Comparison of ENCODE assay signal across 8 mouse cellular contexts in genomic region chrX:74368209-74368909, GRCm38 (mm10). TPM values are rescaled to one million over a fixed set of nuclear protein-coding genes. Genes with fewer than 3 reads are reported as not detected.
DNase-seq lines count a peak whose midpoint lies in the region; ATAC-seq and TF ChIP-seq lines count a peak whose summit lies in the region.

No protein-coding gene starts in this region.

- no peaks in the 10 kb centered on the region for H3K27me3 ChIP-seq in MEL (ENCODE audit: control insufficient read depth in 1 of 2, insufficient read depth in 2 of 2, low read length in 2 of 2)
- no peaks in the 10 kb centered on the region for H3K27me3 ChIP-seq in hindbrain, embryonic 10.5 days (ENCODE audit: insufficient read depth, poor library complexity, severe bottlenecking)

- peak overlapping the region; percentile 91 to 97 for H3K4me3 ChIP-seq in MEL (ENCODE audit: control insufficient read depth in 1 of 2, insufficient read depth in 1 of 2, low read depth in 2 of 2, low read length in 2 of 2)
- H3K4me3 ChIP-seq in hindbrain, embryonic 10.5 days = peak overlapping the region; percentile 69

- H3K36me3 ChIP-seq in MEL (ENCODE audit: control insufficient read depth in 1 of 2, insufficient read depth in 2 of 2, low read length in 2 of 2) = peaks cover 0 to 13% of the 10 kb centered on the region in 2 experiments
- peaks cover 25% of the 10 kb centered on the region for H3K36me3 ChIP-seq in hindbrain, embryonic 10.5 days

- no peak for TF ChIP-seq EP300 in MEL (IDR thresholded peaks at IDR 0.05; ENCODE audit: low read depth in 1 of 2, low read length in 2 of 2)

- 0 out of 6 replicates have a peak, but pooled peaks of 1 of the 3 experiments have one; percentile 6 for TF ChIP-seq CTCF in MEL (IDR thresholded peaks at IDR 0.05 in 2 of 3, conservative IDR thresholded peaks at IDR 0.05 in 1 of 3; ENCODE audit: control insufficient read depth in 1 of 3, insufficient read depth in 1 of 3, low read depth in 2 of 3, low read length in 3 of 3, poor library complexity in 1 of 3, severe bottlenecking in 1 of 3)

- H3K79me2 ChIP-seq in MEL (ENCODE audit: control insufficient read depth, insufficient read depth, low read length, poor library complexity) = peaks cover 15% of the 10 kb centered on the region

- DNase-seq in MEL (ENCODE audit: low read depth, low spot score) = peak; percentile 75
- peak; percentile 55 for DNase-seq in cerebellum, adult 8-10 months
- peak; percentile 67 for DNase-seq in hindbrain, embryonic 10.5 days (ENCODE audit: low spot score)
- peak; percentile 43 to 52 for DNase-seq in layer of hippocampus, postnatal 25 days (ENCODE audit: extremely low spot score in 1 of 2, low spot score in 1 of 2)
- peak; percentile 71 for DNase-seq in lung, postnatal 25 days (ENCODE audit: low spot score)
- peak; percentile 61 for DNase-seq in retina, embryonic 14.5 days (ENCODE audit: low spot score)
- DNase-seq in thymus, postnatal 4 days = peak; percentile 77

- ATAC-seq in frontal cortex, adult (ENCODE audit: low TSS enrichment) = peak; percentile 72

- H3K27ac ChIP-seq in MEL (ENCODE audit: control insufficient read depth, low read depth, low read length) = peak overlapping the region; percentile 63
- peak overlapping the region; percentile 90 for H3K27ac ChIP-seq in hindbrain, embryonic 10.5 days

- peak overlapping the region; percentile 98 for H3K9ac ChIP-seq in MEL (ENCODE audit: control insufficient read depth, low read depth, low read length, poor library complexity, severe bottlenecking)

- peaks cover 0 to 15% of the 10 kb centered on the region in 2 experiments; a peak in 2 of 4 replicates for H3K4me1 ChIP-seq in MEL (ENCODE audit: control insufficient read depth in 1 of 2, insufficient read depth in 2 of 2, low read length in 2 of 2)
- peaks cover 13% of the 10 kb centered on the region for H3K4me1 ChIP-seq in hindbrain, embryonic 10.5 days (replicated peaks)

- WGBS in hindbrain, embryonic 10.5 days = 20% methylated on average over 49 of the region's 49 CpGs

- TF ChIP-seq RAD21 in MEL (IDR thresholded peaks at IDR 0.05; ENCODE audit: low read depth, low read length) = no peak

- H3K9me3 ChIP-seq in MEL (replicated peaks; ENCODE audit: insufficient read depth, low read length) = no peaks in the 10 kb centered on the region
- no peaks in the 10 kb centered on the region for H3K9me3 ChIP-seq in hindbrain, embryonic 10.5 days

- TF ChIP-seq POLR2A in MEL (IDR thresholded peaks at IDR 0.05; ENCODE audit: control insufficient read depth in 1 of 2, insufficient read depth in 1 of 2, low read depth in 1 of 2, low read length in 2 of 2, poor library complexity in 1 of 2) = peak; percentile 46 to 74; a peak in 3 of 4 replicates

TF ChIP-seq in MEL, 35 proteins besides CTCF, POLR2A, EP300 and RAD21:
- TF ChIP-seq MYB (IDR thresholded peaks at IDR 0.05; ENCODE audit: low read depth, low read length) (no peak), NRF1 (IDR thresholded peaks at IDR 0.05; ENCODE audit: insufficient read depth, low read depth, low read length, poor library complexity, severe bottlenecking) (peak; percentile 64), MXI1 (IDR thresholded peaks at IDR 0.05; ENCODE audit: low read depth, low read length) (peak; percentile 89), USF1 (IDR thresholded peaks at IDR 0.05; ENCODE audit: low read depth, low read length) (peak; percentile 48), SIN3A (IDR thresholded peaks at IDR 0.05; ENCODE audit: low read length) (peak; percentile 65; the same call in 1 of the 2 replicates), UBTF (IDR thresholded peaks at IDR 0.05; ENCODE audit: borderline replicate concordance, insufficient read depth, low read depth, low read length) (no peak), JUND (IDR thresholded peaks at IDR 0.05; ENCODE audit: low read depth, low read length) (no peak), MAFK (IDR thresholded peaks at IDR 0.05; ENCODE audit: borderline replicate concordance, low read depth, low read length) (no peak), RCOR1 (IDR thresholded peaks at IDR 0.05; ENCODE audit: low read depth, low read length) (no peak), POLR2AphosphoS2 (IDR thresholded peaks at IDR 0.05; ENCODE audit: low read length) (peak; percentile 67), GABPA (IDR thresholded peaks at IDR 0.05; ENCODE audit: low read depth, low read length) (no peak), TAL1 (IDR thresholded peaks at IDR 0.05; ENCODE audit: low read length) (no peak), MYC (IDR thresholded peaks at IDR 0.05; ENCODE audit: low read depth, low read length) (peak; percentile 94), NELFE (IDR thresholded peaks at IDR 0.05; ENCODE audit: low read depth, low read length) (peak; percentile 28), MAX (IDR thresholded peaks at IDR 0.05; ENCODE audit: low read length) (peak; percentile 91), ZKSCAN1 (IDR thresholded peaks at IDR 0.05; ENCODE audit: low read depth, low read length) (no peak), HCFC1 (IDR thresholded peaks at IDR 0.05; ENCODE audit: low read depth, low read length) (peak; percentile 68), TBP (IDR thresholded peaks at IDR 0.05; ENCODE audit: low read depth, low read length) (0 out of 2 replicates have a peak, but pooled peaks have one; percentile 21), CHD1 (IDR thresholded peaks at IDR 0.05; ENCODE audit: low read depth, low read length) (no peak), ZMIZ1 (IDR thresholded peaks at IDR 0.05; ENCODE audit: low read depth, low read length) (no peak), TCF12 (IDR thresholded peaks at IDR 0.05; ENCODE audit: low read depth, low read length) (no peak), USF2 (IDR thresholded peaks at IDR 0.05; ENCODE audit: borderline replicate concordance in 1 of 2, insufficient read depth in 1 of 2, low read depth in 1 of 2, low read length in 2 of 2) (no peak), BHLHE40 (IDR thresholded peaks at IDR 0.05; ENCODE audit: borderline replicate concordance, low read depth, low read length) (no peak)

RNA-seq across cellular contexts. Expression of gene Ubl4a, which starts 4.7 kb away (rescaled TPM):
- total RNA-seq in MEL (2012; rRNA removed) = 23.4 and 24.0 TPM in 2 replicates
- 10 to 100 TPM in 1 of 2 experiments, not detected in 1; 82.4 TPM for polyA plus RNA-seq in MEL (2012; ENCODE audit: insufficient read depth in 1 of 2, insufficient read length in 2 of 2, low read depth in 1 of 2, low replicate concordance in 2 of 2, missing spikeins in 1 of 2)
- 66.2 and 68.1 TPM in 2 replicates for polyA plus RNA-seq in hindbrain, embryonic 10.5 days (2016; fragmentation: Nextera tagmentation; extraction: Ambion mirVana)
- total RNA-seq in layer of hippocampus, postnatal 25 days (2021) = 10 to 100 TPM; 70.0 to 73.0 TPM

RNA-seq across cellular contexts. Expression of gene Slc10a3, which starts 4.8 kb away (rescaled TPM):
- total RNA-seq in MEL (2012; rRNA removed) = 13.7 and 19.4 TPM in 2 replicates
- polyA plus RNA-seq in MEL (2012; ENCODE audit: insufficient read depth in 1 of 2, insufficient read length in 2 of 2, low read depth in 1 of 2, low replicate concordance in 2 of 2, missing spikeins in 1 of 2) = 10 to 100 TPM in 1 of 2 experiments, not detected in 1; 16.0 TPM
- 9.3 and 10.8 TPM in 2 replicates for polyA plus RNA-seq in hindbrain, embryonic 10.5 days (2016; fragmentation: Nextera tagmentation; extraction: Ambion mirVana)
- 1 to 10 TPM; 3.0 to 3.5 TPM for total RNA-seq in layer of hippocampus, postnatal 25 days (2021)

RNA-seq across cellular contexts. Expression of gene Lage3, which starts 14.9 kb away (rescaled TPM):
- total RNA-seq in MEL (2012; rRNA removed) = 52.7 and 61.7 TPM in 2 replicates
- polyA plus RNA-seq in MEL (2012; ENCODE audit: insufficient read depth in 1 of 2, insufficient read length in 2 of 2, low read depth in 1 of 2, low replicate concordance in 2 of 2, missing spikeins in 1 of 2) = 10 to 100 TPM in 1 of 2 experiments, not detected in 1; 88.1 TPM
- 113 and 120 TPM in 2 replicates for polyA plus RNA-seq in hindbrain, embryonic 10.5 days (2016; fragmentation: Nextera tagmentation; extraction: Ambion mirVana)
- 10 to 100 TPM; 26.9 to 31.2 TPM for total RNA-seq in layer of hippocampus, postnatal 25 days (2021)

RNA-seq across cellular contexts. Expression of gene Fam3a, which starts 24.7 kb away (rescaled TPM):
- total RNA-seq in MEL (2012; rRNA removed) = 4.8 and 6.4 TPM in 2 replicates
- polyA plus RNA-seq in MEL (2012; ENCODE audit: insufficient read depth in 1 of 2, insufficient read length in 2 of 2, low read depth in 1 of 2, low replicate concordance in 2 of 2, missing spikeins in 1 of 2) = 10 to 100 TPM in 1 of 2 experiments, not detected in 1; 14.6 TPM
- 27.3 and 30.8 TPM in 2 replicates for polyA plus RNA-seq in hindbrain, embryonic 10.5 days (2016; fragmentation: Nextera tagmentation; extraction: Ambion mirVana)
- total RNA-seq in layer of hippocampus, postnatal 25 days (2021) = 10 to 100 TPM; 17.8 to 24.9 TPM

RNA-seq across cellular contexts. Expression of gene Ikbkg, which starts 24.7 kb away (rescaled TPM):
- 26.6 and 29.1 TPM in 2 replicates for total RNA-seq in MEL (2012; rRNA removed)
- polyA plus RNA-seq in MEL (2012; ENCODE audit: insufficient read depth in 1 of 2, insufficient read length in 2 of 2, low read depth in 1 of 2, low replicate concordance in 2 of 2, missing spikeins in 1 of 2) = 10 to 100 TPM in 1 of 2 experiments, not detected in 1; 21.7 TPM
- polyA plus RNA-seq in hindbrain, embryonic 10.5 days (2016; fragmentation: Nextera tagmentation; extraction: Ambion mirVana) = 17.0 and 20.1 TPM in 2 replicates
- total RNA-seq in layer of hippocampus, postnatal 25 days (2021) = 10 to 100 TPM; 51.0 to 56.3 TPM

Comparison
In these comparisons a context has a peak if more than half of its experiments do, and no peak if none do; other contexts are left out.
1. Peak in every context shown above with its lines: DNase-seq, ATAC-seq, H3K4me3 ChIP-seq and H3K27ac ChIP-seq.